Mouse (Mus musculus) small intestine, adult 2 months (tissue): ENCODE data around the gene Kcnn3.

Experiments used
- CTCF ChIP-seq: fragments of 200-500 bp; IDR thresholded peaks from 2 replicates; pipeline ENCODE4 v1.5.1; 2012; ENCODE audit warnings: low read depth, mild to moderate bottlenecking, control low read depth, inconsistent platforms, low read length, moderate library complexity, mixed read lengths; ENCODE audit not compliant: insufficient replicate concordance, insufficient read length; ENCODE audit errors: extremely low read depth
- POLR2A ChIP-seq: fragments of 200-500 bp; IDR thresholded peaks from 2 replicates; pipeline ENCODE4 v1.6.1; 2012; ENCODE audit warnings: low read depth, mild to moderate bottlenecking, control low read depth, inconsistent platforms, low read length, moderate library complexity

- TF ChIP-seq CTCF (no peak), POLR2A (no peak)
These were observed 152.8 kb downstream of the Kcnn3 start for GRCm38 (mm10) chr3:89672573-89673317.
